Mouse (Mus musculus) kidney, postnatal 10 days (tissue): ENCODE data around the gene Gm21060.
"Not testable (repeated sequence)": the region's sequence is repeated elsewhere in the genome, so short reads cannot be mapped to it uniquely, and the experiment has no call there.

Experiments used
- DNase-seq: peaks from one replicate; pipeline ENCODE4 v3.0.0; 2021; ENCODE audit warnings: mixed read lengths

Gm21060 gene

GRCm38 (mm10) chr19:61296969-61297368 is at the start of gene Gm21060:
Gene Gm21060, minus strand, starts transcription at chr19:61297069.
- DNase-seq, result no peak

- not testable (repeated sequence) for DNase-seq
Observed at GRCm38 (mm10) chr19:61320844-61321243, 24.0 kb upstream of the Gm21060 start.

GRCm38 (mm10) chr19:61313185-61313584 is 16.3 kb upstream of the Gm21060 start:
- DNase-seq, result not testable (repeated sequence)

- not testable (repeated sequence) for DNase-seq
Observed at GRCm38 (mm10) chr19:61312400-61312799, 15.5 kb upstream of the Gm21060 start.

- not testable (repeated sequence) for DNase-seq
Observed at GRCm38 (mm10) chr19:61308083-61308482, 11.2 kb upstream of the Gm21060 start.

GRCm38 (mm10) chr19:61285033-61285432 is 11.8 kb downstream of the Gm21060 start:
- DNase-seq, result not testable (repeated sequence)

- DNase-seq, result no peak
Observed at GRCm38 (mm10) chr19:61283581-61283980, 13.3 kb downstream of the Gm21060 start.

GRCm38 (mm10) chr19:61275446-61275845 is 21.4 kb downstream of the Gm21060 start:
- DNase-seq, result no peak

GRCm38 (mm10) chr19:61269141-61269540 is 27.7 kb downstream of the Gm21060 start:
- not testable (repeated sequence) for DNase-seq

GRCm38 (mm10) chr19:61267141-61267540 is 29.7 kb downstream of the Gm21060 start:
- no peak for DNase-seq

GRCm38 (mm10) chr19:61266651-61267050 is 30.2 kb downstream of the Gm21060 start:
- DNase-seq, result peak; percentile 33

- peak; percentile 47 for DNase-seq
Observed at GRCm38 (mm10) chr19:61266246-61266615, 30.6 kb downstream of the Gm21060 start.

GRCm38 (mm10) chr19:61265349-61266245 is 31.3 kb downstream of the Gm21060 start:
- peak; percentile 78 for DNase-seq

- no peak for DNase-seq
Observed at GRCm38 (mm10) chr19:61264933-61265332, 31.9 kb downstream of the Gm21060 start.

GRCm38 (mm10) chr19:61264227-61264626 is 32.6 kb downstream of the Gm21060 start:
- no peak for DNase-seq

- DNase-seq, result no peak
Observed at GRCm38 (mm10) chr19:61261241-61261640, 35.6 kb downstream of the Gm21060 start.

- DNase-seq, result no peak
Observed at GRCm38 (mm10) chr19:61257733-61258132, 39.1 kb downstream of the Gm21060 start.

- DNase-seq, result no peak
Observed at GRCm38 (mm10) chr19:61256166-61256887, 40.5 kb downstream of the Gm21060 start.

GRCm38 (mm10) chr19:61247334-61247733 is 49.5 kb downstream of the Gm21060 start:
- DNase-seq, result not testable (repeated sequence)
